Mouse (Mus musculus) yolk sac, embryonic 10.5 days (tissue): ENCODE data around the gene Dgkd.
A peak's percentile ranks its signal among the peaks of the same experiment; 100 is the strongest.

Experiments used
- DNase-seq: peaks from one replicate; pipeline ENCODE4 v3.0.0-alpha.2; 2017; ENCODE audit warnings: low spot score

Dgkd gene

GRCm38 (mm10) chr1:87848237-87848996 lies 4.7 kb upstream of the Dgkd start:
- no peak for DNase-seq

- no peak for DNase-seq
Observed at GRCm38 (mm10) chr1:87849278-87849677, 3.8 kb upstream of the Dgkd start.

GRCm38 (mm10) chr1:87851344-87851743 lies 1.7 kb upstream of the Dgkd start:
- DNase-seq: no peak

- no peak for DNase-seq
Observed at GRCm38 (mm10) chr1:87852081-87852790, 851 bp upstream of the Dgkd start.

GRCm38 (mm10) chr1:87853601-87854361 lies 694 bp downstream of the Dgkd start:
- DNase-seq: peak; percentile 41

- no peak for DNase-seq
Observed at GRCm38 (mm10) chr1:87854411-87854810, 1.3 kb downstream of the Dgkd start.

- no peak for DNase-seq
Observed at GRCm38 (mm10) chr1:87854851-87855251, 1.8 kb downstream of the Dgkd start.

GRCm38 (mm10) chr1:87855522-87855921 lies 2.4 kb downstream of the Dgkd start:
- no peak for DNase-seq

- DNase-seq: no peak
Observed at GRCm38 (mm10) chr1:87856823-87857222, 3.7 kb downstream of the Dgkd start.

- DNase-seq: no peak
Observed at GRCm38 (mm10) chr1:87858031-87858430, 4.9 kb downstream of the Dgkd start.

GRCm38 (mm10) chr1:87858529-87858928 lies 5.4 kb downstream of the Dgkd start:
- DNase-seq: no peak

GRCm38 (mm10) chr1:87863602-87864001 lies 10.5 kb downstream of the Dgkd start:
- DNase-seq: no peak

- DNase-seq: no peak
Observed at GRCm38 (mm10) chr1:87864889-87865288, 11.8 kb downstream of the Dgkd start.

- no peak for DNase-seq
Observed at GRCm38 (mm10) chr1:87866672-87867071, 13.6 kb downstream of the Dgkd start.

- DNase-seq: no peak
Observed at GRCm38 (mm10) chr1:87871546-87871945, 18.5 kb downstream of the Dgkd start.

GRCm38 (mm10) chr1:87873081-87873480 lies 20.0 kb downstream of the Dgkd start:
- DNase-seq: no peak

GRCm38 (mm10) chr1:87876065-87876464 lies 23.0 kb downstream of the Dgkd start:
- DNase-seq: no peak

GRCm38 (mm10) chr1:87877552-87878283 lies 24.6 kb downstream of the Dgkd start:
- DNase-seq: no peak

- DNase-seq: no peak
Observed at GRCm38 (mm10) chr1:87879034-87879433, 25.9 kb downstream of the Dgkd start.

- DNase-seq: no peak
Observed at GRCm38 (mm10) chr1:87879494-87880325, 26.6 kb downstream of the Dgkd start.

- DNase-seq: no peak
Observed at GRCm38 (mm10) chr1:87880326-87880627, 27.2 kb downstream of the Dgkd start.
